Mouse (Mus musculus): Measurements from ENCODE around the gene Unc119b.
"Not testable (repeated sequence)": the region's sequence is repeated elsewhere in the genome, so short reads cannot be mapped to it uniquely, and the experiment has no call there.

The Unc119b gene

DNA sequence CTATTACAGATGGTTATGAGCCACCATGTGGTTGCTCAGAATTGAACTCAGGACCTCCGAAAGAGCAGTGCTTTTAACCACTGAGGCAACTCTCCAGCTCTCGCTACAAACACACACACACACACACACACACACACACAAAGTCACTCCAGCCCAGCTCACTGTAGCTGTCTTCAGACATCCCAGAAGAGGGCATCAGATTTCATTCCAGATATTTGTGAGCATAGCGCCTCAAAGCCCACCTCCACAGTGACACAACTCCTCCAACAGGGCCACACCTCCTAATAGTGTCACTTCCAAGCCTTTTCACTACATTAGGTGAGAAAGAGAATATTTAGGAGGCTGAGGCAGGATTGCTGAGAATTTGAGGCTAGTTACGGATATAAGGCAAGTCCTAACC lies 4.3 kb upstream of the Unc119b start:
- in situ Hi-C loops (cut with MboI; ENCODE audit: low sequenced_read_pairs), result no loop called here

DNA sequence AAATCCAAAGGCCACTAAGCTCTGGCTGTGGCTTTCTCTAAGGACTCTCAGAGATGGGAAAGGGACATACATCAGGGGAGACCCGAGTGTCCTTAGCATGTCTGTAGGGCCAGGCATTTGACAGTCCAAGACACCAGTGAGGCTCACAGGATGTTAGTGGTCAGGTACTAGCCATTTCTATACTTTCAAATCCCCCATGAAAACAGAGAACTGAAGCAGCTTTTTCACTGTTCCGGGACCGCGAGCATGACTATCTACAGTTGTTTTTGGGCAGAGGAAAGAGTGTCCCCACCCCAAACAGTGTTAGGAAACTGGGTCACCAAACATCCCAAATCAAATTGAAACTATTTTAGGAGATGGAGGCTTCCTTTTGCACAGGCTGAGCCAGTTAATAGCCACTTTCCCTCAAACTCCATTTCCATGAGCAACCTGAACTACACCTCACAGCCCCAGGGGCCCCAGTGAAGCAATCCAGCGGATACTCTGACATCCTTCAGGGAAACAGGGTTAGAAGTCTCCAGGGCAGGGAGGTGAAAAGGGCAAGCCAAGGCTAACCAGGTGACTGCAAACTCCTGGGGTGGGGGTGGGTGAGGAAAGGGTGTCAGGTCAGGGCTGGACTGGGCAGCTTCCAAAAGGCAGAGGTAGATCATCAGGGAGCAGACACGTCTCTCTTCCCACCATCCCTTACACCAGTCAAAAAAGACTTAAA lies 1.3 kb downstream of the Unc119b start:
- in situ Hi-C loops (cut with MboI; ENCODE audit: low sequenced_read_pairs), result no loop called here

DNA sequence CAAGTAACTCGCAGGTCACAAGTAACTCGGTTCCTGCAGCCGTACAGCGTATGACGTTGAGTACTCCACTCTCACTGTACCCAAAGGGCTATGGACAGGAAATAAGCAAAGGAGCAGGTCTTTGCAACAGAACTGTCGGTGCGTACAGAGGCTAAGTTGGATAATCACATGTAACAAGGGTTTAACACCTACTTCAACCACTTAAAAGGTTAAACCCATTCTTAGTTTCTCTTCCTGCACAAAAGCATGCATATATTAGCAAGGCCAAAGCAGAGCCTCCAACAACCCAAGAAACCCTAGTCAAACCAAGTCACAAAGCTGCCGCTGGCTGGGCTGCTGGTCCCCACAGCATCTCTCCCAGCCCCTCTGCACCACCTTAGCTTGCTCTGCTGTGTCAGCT lies 2.3 kb downstream of the Unc119b start:
- in situ Hi-C loops (cut with MboI; ENCODE audit: low sequenced_read_pairs), result no loop called here

DNA sequence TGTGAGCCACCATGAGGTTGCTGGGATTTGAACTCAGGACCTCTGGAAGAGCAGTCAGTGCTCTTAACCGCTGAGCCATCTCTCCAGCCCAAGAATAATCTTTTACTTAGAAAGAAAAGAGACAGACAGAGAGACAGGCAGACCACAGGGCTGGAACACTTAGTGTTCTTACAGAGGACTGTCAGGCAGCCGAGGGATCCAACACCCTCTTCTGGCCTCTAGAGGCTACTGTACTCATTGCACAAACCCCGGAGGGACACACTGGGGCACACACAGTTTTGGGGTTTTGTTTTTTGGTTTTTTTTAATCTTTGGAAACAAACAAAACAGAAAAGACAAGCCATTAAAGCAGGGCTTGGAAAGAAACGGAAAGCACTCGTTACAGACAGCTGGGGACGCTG lies 5.4 kb downstream of the Unc119b start:
- in situ Hi-C loops (cut with MboI; ENCODE audit: low sequenced_read_pairs), result no loop called here

DNA sequence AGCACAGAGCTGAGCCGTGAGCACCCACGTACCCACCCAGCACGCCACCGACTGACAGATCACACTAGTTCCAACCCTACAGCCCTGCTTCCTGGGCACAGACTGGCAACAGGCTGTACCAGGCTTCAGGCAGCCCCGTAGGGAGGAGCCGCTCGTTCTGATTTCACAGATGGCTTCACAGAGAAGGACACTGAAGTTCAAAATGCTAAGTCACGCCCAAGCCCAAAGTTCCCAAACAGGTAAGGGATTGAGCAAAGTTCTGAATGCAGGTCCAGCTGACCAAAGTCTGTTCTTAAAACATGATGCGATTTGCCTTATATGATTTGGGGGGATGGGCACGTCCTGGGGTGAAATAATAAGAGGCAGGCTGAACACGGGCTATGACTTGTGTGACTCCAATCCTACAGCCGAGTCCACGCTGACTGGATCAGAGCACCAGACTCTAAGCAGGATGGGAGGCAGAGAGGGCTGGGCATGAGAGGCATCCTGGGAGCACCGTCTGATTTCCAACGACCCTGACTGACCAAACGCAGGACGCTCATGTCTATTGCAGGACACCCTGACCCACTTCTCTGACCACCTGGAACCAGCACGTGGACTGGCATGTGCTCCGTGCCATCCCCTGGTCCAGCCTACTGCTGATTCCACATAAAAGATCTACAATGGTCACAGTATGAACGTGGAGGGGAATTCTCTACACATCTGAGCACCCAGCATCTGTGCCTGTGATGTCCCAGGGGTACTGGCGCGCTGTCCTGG lies 7.2 kb downstream of the Unc119b start:
- in situ Hi-C loops (cut with MboI; ENCODE audit: low sequenced_read_pairs), result no loop called here

DNA sequence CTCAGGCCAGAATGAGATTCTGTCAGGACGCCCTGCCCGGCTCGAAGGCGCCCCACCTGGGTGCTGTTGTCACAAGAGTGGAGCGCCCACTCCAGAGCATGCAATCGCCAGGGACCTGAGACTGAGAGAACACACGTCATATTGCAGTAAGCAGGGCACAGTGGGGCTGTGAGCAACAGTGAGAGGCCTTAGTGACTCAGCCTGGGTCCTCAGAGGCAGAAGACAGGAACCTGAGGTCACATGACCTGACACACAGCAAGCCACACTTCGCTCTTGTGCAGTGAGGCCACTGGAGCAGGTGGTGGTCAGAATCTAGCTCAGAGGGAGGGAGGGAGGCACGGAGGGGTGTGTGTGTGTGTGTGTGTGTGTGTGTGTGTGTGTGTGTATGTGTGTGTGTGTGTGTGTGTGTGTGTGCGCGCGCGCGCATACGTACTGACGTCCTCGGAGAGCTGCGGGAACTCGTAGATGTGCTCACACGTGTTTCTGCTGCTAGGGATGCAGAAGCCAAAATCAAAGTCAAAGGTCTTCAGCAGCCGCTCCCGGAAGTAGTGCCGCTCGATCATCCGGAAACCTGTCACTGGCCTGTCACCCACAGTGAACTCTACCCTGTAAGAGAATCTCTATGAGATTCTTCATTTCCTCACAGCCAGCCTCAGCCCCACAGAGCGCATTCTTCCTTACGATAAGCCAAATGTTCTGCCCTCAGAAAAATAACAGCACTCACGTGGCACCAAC lies 8.0 kb downstream of the Unc119b start:
- in situ Hi-C loops (cut with MboI; ENCODE audit: low sequenced_read_pairs), result no loop called here

DNA sequence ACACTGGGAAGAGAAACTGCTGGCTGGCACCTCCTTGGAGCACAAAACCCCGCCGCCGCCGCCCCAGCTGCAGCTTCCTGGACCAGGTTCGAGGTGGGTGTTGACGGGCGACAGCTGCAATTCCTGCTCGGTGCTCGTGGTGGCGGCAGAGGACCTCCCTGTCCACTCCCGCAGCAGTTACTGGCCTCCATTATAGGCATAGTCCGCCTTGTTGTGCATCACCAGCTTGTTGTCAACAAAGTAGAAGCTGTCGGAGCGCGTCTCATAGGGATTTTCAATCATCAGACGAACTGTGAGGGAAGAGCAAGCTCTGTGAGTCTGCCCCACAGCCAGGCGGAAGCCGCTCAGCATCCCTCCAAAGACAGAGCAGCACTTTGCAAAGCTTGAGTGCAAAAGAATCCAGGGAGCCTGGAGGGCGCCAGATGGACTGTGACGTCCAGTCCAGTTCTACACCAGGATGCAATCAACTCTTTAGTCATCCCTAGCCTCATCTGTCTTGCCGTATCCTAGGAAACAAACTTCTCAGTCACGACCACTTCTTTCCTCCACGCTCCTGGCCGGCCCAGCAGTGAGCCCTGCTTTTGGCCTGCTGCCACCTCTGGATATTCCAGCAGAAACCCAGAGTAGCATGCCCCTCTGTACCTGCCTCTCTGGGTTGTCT lies 9.4 kb downstream of the Unc119b start:
- in situ Hi-C loops (cut with MboI; ENCODE audit: low sequenced_read_pairs), result no loop called here

DNA sequence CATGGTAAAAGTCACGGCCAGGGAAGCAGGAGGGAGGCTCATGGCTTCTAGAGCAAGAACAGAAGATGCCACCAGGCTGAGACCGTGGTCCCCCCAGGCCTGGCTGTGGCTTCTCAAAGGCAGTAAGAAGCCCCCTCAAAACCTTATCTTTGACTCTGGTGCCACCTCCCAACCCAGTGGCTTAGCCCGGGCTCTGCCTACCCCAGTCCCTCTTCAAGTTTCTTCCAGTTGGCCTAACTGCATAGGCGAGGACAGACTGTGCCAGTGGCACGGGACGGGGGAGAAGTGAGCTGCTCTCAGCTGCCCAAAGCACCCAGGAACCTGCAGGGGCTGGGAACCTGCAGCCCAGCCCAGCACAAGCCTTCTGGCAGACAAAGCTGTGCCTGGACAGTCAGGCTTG lies 10.1 kb downstream of the Unc119b start:
- in situ Hi-C loops (cut with MboI; ENCODE audit: low sequenced_read_pairs), result no loop called here

DNA sequence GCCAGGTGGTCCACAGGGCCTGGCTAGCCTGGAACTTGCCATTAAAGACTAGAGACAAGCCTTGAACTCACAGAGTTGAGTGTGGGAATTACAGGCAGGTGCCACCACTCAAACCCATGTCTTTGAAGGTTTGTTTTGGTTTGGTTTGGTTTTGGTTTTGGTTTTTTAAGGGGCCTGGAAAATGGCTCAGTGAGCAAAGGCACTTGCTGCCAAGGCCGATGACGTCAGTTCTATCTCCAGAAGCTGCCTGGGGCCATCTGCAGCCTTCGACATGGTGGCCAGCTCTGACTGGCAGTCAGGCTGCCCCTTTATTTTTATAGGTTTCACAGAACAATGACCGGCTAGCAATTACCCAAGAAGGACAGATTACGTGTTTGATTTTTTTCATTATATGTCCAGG lies 13.8 kb downstream of the Unc119b start:
- in situ Hi-C loops (cut with MboI; ENCODE audit: low sequenced_read_pairs), result no loop called here

DNA sequence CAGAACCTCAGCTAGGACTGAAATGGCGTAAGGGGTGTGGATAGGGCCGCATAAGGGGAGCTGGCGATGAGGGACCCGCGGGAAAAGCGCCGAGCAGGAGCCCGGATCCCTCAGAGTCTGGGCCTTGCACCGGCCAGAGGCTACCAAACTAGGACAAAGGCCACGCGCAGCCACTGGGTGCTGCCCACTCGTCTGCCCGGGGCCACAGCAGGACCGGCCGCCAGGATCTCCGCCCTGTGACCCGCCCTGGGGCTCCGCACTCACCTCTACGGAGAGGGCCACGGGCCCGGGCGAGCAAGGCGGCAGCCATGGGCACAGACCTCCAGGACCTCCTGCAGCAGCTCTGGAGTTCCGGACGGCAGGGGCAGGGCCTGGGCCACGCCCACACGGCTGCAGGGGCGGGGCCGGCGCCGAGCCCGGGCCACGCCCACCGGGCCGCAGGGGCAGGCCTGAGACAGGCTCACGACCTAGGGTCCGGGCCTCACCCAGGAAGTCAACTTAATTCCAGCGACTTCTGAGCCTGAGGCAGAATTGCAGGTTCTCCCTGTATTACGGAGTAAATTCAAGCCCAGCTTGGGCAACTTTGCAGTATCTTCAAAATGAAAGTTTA lies 15.7 kb downstream of the Unc119b start, which contains the start of gene Acads:
Gene Acads (minus strand): TSS at position 386 of the 610 bp plus-strand sequence.
- in situ Hi-C loops (cut with MboI; ENCODE audit: low sequenced_read_pairs), result no loop called here

DNA sequence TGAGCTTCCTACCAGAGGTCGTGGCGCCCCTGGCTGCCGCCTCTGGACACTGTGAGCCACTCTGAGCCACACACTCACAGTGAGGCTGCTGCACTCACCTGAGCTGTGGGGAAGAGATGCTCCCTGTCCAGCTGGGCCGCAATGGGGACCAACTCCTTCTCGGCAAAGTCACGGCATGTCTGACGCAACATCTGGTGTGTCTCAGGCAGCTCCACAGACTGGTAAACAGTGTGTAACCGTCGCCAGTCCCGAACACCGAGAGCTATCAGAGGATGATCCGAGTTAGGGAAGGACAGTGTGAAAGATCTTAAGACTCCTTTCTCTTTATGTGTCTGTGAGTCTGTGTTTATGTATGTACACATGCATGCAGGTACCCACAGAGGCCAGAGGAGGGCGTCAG lies 17.3 kb downstream of the Unc119b start:
- in situ Hi-C loops (cut with MboI; ENCODE audit: low sequenced_read_pairs), result no loop called here

DNA sequence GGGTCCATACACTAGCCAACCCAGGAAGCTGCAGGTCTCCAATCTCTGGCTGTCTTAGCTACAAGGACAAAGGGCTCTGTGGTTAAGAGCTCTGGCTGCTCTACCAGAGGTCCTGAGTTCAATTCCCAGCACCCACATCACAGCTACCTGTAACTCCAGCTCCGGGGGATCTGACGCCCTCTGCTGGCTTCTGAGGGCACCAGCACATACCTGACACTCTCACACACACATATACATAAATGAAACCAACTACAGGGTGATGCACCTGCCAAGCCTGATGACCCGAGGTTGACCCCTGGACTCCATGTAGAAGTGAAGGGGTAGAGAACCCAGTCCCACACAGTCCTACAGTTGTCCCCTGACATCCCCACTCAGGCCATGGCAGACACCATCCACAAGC lies 18.3 kb downstream of the Unc119b start:
- in situ Hi-C loops (cut with MboI; ENCODE audit: low sequenced_read_pairs), result no loop called here

DNA sequence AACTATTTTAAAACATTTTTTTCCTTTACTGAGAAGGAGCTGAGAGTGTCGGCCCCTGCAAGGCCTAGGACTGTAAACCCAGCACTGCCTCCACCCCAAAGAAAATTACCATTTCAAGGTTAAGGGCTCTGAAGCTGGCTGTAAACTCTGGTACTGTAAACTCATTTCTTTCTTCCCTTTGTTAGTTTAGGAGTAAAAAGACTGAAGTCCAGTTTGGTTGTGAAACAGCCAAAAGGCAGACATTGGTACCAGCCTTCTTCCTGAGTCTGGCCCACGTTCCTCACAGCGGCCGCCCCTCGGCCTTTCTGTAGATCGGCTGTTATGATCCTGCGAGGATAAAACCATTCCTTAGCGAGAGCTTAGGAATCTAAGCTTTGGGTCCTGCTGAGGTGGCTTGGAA lies 20.3 kb downstream of the Unc119b start:
- in situ Hi-C loops (cut with MboI; ENCODE audit: low sequenced_read_pairs), result no loop called here

DNA sequence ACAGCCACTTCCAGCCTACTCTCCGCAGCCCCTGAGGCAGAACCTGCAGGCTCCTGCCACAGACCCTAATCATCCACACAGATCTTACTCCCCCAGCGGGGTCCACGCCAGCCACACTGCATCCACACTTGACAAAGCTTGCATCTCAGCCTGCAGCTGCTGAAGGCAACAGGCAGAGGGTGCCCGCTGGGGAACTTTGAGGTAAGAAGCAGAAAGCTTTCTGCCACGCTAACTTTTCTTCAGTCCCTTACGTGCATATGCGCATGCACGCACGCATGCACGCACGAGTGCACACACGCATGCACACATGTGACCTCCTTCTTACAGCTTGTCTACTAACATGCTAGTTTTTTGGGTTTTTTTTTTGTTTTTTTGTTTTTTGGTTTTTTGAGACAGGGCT lies 21.5 kb downstream of the Unc119b start:
- in situ Hi-C loops (cut with MboI; ENCODE audit: low sequenced_read_pairs), result no loop called here

DNA sequence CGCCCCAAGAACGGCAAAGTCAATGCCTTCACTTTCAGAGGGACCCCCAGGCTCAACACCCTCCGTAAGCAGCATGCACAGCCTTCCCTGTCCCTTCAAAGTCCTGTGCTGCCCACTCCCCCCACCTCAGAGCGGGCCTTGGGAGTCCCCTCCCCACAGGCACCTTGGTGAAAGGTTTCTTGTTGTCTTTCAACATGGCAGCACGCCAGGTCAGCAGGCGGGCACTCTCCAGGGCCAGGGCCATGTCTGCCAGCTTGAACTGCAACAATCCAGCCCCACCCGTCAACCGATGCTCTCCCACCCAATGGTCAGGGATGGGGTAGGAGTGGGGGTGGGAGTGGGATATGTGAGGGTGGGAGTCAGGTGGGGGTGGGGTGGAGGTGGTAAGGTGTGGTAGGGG lies 23.6 kb downstream of the Unc119b start:
- in situ Hi-C loops (cut with MboI; ENCODE audit: low sequenced_read_pairs), result no loop called here

DNA sequence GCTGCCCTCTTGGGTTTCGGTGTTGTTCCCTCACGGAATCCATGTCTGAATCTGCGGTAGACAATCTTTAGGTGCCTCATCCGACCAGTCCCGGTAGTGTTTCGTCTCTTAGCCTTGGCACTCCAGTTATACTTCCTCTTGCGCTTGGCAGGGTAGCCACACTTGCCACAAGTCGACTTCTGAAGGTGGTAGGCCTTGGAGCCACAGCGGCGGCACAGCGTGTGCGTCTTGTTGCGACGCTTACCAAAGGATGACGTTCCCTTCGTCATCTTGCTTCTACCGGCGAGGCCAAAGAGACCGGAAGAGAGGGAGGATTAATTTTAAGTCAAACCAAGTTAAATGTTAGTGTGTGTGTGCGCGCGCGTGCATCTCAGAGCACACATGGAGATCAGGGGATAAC lies 31.5 kb downstream of the Unc119b start:
- in situ Hi-C loops (cut with MboI; ENCODE audit: low sequenced_read_pairs), result not testable (repeated sequence)

DNA sequence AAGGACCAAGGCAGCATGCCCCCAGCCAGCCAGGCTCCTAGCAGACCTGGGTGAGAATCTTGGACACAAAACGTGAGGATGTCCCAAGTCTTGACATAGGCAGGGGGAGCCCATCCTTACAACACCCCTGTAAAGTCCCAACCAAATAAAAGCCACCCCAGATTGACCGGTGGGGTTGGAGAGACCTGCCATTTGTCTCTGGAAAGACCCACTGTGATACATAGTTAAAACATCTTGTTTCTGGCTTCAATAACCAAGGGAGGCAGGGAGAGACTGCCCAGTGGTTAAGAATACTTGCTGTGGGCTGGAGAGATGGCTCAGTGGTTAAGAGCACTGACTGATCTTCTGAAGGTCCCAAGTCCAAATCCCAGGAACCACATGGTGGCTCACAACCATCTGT lies 32.5 kb downstream of the Unc119b start:
- in situ Hi-C loops (cut with MboI; ENCODE audit: low sequenced_read_pairs), result no loop called here

DNA sequence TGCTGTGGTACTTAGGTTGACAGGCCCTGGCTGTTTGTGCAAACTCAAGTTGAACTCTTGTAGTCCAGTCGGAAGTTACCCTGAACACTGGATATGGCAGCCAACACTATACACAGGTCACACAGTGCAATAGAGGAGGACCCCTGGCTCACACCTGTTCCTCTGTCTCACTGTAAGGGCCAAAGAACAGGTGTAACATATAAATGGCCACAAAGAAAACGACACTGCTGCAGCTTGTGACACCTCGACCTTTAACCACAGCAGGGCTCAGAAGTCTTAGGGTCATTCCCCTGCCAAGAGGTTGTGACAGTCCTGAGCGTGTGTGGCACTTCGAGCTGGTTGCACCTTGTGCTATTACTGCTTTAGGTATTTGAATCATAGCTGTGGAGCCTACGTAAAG lies 34.3 kb downstream of the Unc119b start:
- in situ Hi-C loops (cut with MboI; ENCODE audit: low sequenced_read_pairs), result no loop called here

DNA sequence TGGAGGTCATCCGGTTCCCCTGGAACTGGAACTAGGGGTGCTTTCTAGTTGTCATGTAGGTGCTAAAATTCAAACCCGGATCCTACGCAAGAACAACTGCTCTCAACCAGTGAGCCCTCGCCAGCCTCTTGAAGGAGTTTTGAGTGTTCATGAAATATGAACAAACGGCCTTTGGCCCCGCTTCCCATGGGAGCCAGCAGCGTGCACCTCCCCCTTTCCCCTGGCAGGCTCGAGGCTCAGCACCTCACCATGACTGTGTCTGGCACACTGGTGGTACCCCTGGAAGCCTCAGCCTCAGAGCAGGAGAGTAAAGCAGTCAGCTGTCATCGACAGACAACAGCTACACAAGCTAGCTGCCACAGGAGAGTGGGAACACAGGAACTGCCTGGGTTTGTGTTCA lies 34.8 kb downstream of the Unc119b start:
- in situ Hi-C loops (cut with MboI; ENCODE audit: low sequenced_read_pairs), result no loop called here

DNA sequence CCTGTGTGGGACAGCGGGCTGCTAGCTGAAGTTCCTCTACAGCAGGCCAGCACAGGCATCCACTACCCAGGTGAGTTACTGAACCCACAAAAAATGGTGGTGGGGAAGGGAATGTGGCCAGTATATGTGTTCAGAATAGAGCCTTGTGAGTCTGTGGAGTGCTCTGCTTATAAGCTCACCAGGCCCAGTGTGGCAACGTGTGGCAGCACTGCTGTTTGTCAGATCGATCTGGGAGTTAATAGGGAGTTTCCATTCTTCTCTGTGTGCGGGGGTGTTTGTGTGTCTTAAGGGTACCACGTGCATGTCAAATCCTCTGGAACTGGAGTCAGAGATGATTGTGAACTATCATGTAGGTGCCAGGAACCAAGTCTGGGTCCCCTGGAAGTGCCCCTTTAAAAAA lies 35.2 kb downstream of the Unc119b start:
- in situ Hi-C loops (cut with MboI; ENCODE audit: low sequenced_read_pairs), result no loop called here

DNA sequence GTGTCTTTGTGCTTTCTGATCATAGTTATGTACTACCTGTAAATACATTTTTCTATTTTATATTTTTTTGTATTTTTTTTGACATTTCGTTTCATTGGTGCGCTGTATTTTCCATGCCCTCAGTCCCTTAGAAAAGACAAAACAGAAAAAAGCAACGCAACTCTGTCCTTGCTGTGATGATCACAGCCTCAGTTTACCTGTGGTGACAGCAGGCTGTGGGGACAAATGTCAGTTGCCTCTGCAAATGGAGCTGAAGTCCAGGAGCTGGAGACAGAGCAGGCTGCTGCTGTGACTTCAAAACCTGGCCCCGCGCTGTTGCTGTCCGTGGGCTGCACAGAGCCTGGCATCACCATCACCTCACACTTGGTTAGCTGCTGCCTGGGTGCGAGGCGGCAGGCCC lies 36.6 kb downstream of the Unc119b start, which contains the start of gene Gm10401:
Gene Gm10401 (minus strand): TSS at position 101 of the 400 bp plus-strand sequence.
- in situ Hi-C loops (cut with MboI; ENCODE audit: low sequenced_read_pairs), result no loop called here

Measured in CH12F3 (cell line).